8 mouse cellular contexts compared by ENCODE assay signal in the genomic region with DNA sequence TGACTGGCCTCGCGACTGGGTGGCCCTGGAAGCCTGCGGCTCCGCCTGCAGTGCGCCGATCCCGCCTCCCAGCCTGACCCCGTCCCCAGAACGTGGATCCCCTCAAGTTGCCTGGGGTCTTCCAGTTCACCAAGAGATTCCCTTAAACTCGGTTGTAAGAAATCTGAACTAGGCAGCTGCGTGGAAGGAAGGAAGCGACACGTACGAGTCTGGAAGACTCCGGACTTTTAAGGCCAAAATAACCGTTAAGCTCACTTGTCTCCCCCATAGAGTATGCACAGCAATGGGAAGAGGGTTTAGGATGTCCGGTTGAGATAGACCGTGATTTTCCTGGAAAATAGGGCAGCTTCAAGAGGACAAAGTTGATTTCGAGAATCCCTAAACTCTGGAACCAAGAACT. TPM values are rescaled to one million over a fixed set of nuclear protein-coding genes. Genes with fewer than 3 reads are reported as not detected.
A peak's percentile ranks its signal among the peaks of the same experiment; 100 is the strongest.
DNase-seq lines count a peak whose midpoint lies in the region; ATAC-seq and TF ChIP-seq lines count a peak whose summit lies in the region.

No protein-coding gene starts in this region.

- TF ChIP-seq EP300 in heart, adult 2 months (IDR thresholded peaks at IDR 0.05; ENCODE audit: insufficient read depth, low read depth, low read length): no peak

- H3K27me3 ChIP-seq in heart, adult 2 months (ENCODE audit: control insufficient read depth, insufficient read depth, low read length): no peaks in the 10 kb centered on the region
- H3K27me3 ChIP-seq in forebrain, embryonic 11.5 days (ENCODE audit: control insufficient read depth, insufficient read depth, low read length): no peaks in the 10 kb centered on the region
- H3K27me3 ChIP-seq in liver, embryonic 13.5 days: peaks cover 10% of the 10 kb centered on the region; the same call in 1 of the 2 replicates

- H3K27ac ChIP-seq in heart, adult 2 months: peak overlapping the region; percentile 89
- peak overlapping the region; percentile 99 for H3K27ac ChIP-seq in forebrain, embryonic 11.5 days (ENCODE audit: low read depth, low read length)
- H3K27ac ChIP-seq in liver, embryonic 13.5 days: peak overlapping the region; percentile 92

- intact Hi-C loops in heart, adult 2 months (cut with DNase I): no loop called here

- DNase-seq in heart, adult 2 months: peak in 1 of 2 experiments; percentile 32
- DNase-seq in heart, adult 9 months (ENCODE audit: low spot score in 2 of 2): no peak
- peak; percentile 46 for DNase-seq in 3T3-L1 (ENCODE audit: low read depth, low spot score)
- DNase-seq in forebrain, embryonic 11.5 days (ENCODE audit: low spot score): no peak
- DNase-seq in liver, embryonic 13.5 days: no peak
- no peak for DNase-seq in right cerebral cortex, postnatal 25 days
- DNase-seq in ovary, adult 18-20 months (ENCODE audit: low spot score): no peak
- no peak for DNase-seq in thymus, adult 18-20 months

- no peak for ATAC-seq in forebrain, embryonic 11.5 days (replicated peaks; ENCODE audit: low FRiP score)
- ATAC-seq in liver, embryonic 13.5 days (ENCODE audit: low read depth): no peak

- H3K4me1 ChIP-seq in heart, adult 2 months (ENCODE audit: control insufficient read depth, insufficient read depth, low read length): peaks cover 16% of the 10 kb centered on the region
- H3K4me1 ChIP-seq in forebrain, embryonic 11.5 days (replicated peaks; ENCODE audit: control insufficient read depth, insufficient read depth, low read length): peaks cover 36% of the 10 kb centered on the region
- peaks cover 63% of the 10 kb centered on the region for H3K4me1 ChIP-seq in liver, embryonic 13.5 days (replicated peaks)

- H3K4me3 ChIP-seq in heart, adult 2 months: peak overlapping the region; percentile 74
- H3K4me3 ChIP-seq in forebrain, embryonic 11.5 days (ENCODE audit: low read depth, low read length): peak overlapping the region; percentile 64
- peak overlapping the region; percentile 76 for H3K4me3 ChIP-seq in liver, embryonic 13.5 days (replicated peaks)

- H3K4me2 ChIP-seq in forebrain, embryonic 11.5 days (ENCODE audit: low read depth, low read length, severe bottlenecking): peak overlapping the region; percentile 87
- H3K4me2 ChIP-seq in liver, embryonic 13.5 days: peak overlapping the region; percentile 99

- no peaks in the 10 kb centered on the region for H3K36me3 ChIP-seq in heart, adult 2 months (ENCODE audit: control insufficient read depth, insufficient read depth, low read length)
- H3K36me3 ChIP-seq in forebrain, embryonic 11.5 days (ENCODE audit: control insufficient read depth, insufficient read depth, low read length): no peaks in the 10 kb centered on the region
- no peaks in the 10 kb centered on the region for H3K36me3 ChIP-seq in liver, embryonic 13.5 days

- no peak; the same call in 1 of the 2 replicates for TF ChIP-seq POLR2A in heart, adult 2 months (IDR thresholded peaks at IDR 0.05; ENCODE audit: insufficient read depth, low read depth, low read length)

- 1% methylated on average over 19 of the region's 19 CpGs for WGBS in heart, adult 2 months
- WGBS in forebrain, embryonic 11.5 days: 4% methylated on average over 19 of the region's 19 CpGs
- under 1% methylated on average over 19 of the region's 19 CpGs for WGBS in liver, embryonic 13.5 days (ENCODE audit: insufficient replicate concordance)

- H3K79me2 ChIP-seq in heart, adult 2 months (replicated peaks; ENCODE audit: control insufficient read depth, insufficient read depth, low read length): no peaks in the 10 kb centered on the region

- TF ChIP-seq CTCF in heart, adult 2 months (IDR thresholded peaks at IDR 0.05): no peak

- peak overlapping the region; percentile 94 for H3K9ac ChIP-seq in heart, adult 2 months (ENCODE audit: low read depth, low read length)
- H3K9ac ChIP-seq in forebrain, embryonic 11.5 days (ENCODE audit: low read length): peak overlapping the region; percentile 80
- peak overlapping the region; percentile 89 for H3K9ac ChIP-seq in liver, embryonic 13.5 days

- no peaks in the 10 kb centered on the region for H3K9me3 ChIP-seq in forebrain, embryonic 11.5 days (ENCODE audit: control insufficient read depth, low read length)
- H3K9me3 ChIP-seq in liver, embryonic 13.5 days (replicated peaks): no peaks in the 10 kb centered on the region

RNA-seq across cellular contexts. Expression of a gene that starts 1.8 kb away (rescaled TPM):
- 1 to 10 TPM; 3.9 to 5.2 TPM for total RNA-seq in heart, adult 2 months (2021)
- 4.4 and 6.4 TPM in 2 replicates for polyA plus RNA-seq in heart, adult 2 months (2012; rRNA removed)
- 2.6 and 4.3 TPM in 2 replicates for polyA plus RNA-seq in forebrain, embryonic 11.5 days (2014; fragmentation: Nextera tagmentation; extraction: Ambion mirVana)
- 8.5 and 8.9 TPM in 2 replicates for polyA plus RNA-seq in liver, embryonic 13.5 days (2015; fragmentation: Nextera tagmentation; extraction: Ambion mirVana)

RNA-seq across cellular contexts. Expression of a gene that starts 3.3 kb away (rescaled TPM):
- 10 to 100 TPM; 16.1 to 18.4 TPM for total RNA-seq in heart, adult 2 months (2021)
- 22.1 and 28.3 TPM in 2 replicates for polyA plus RNA-seq in heart, adult 2 months (2012; rRNA removed)
- 17.8 and 17.9 TPM in 2 replicates for polyA plus RNA-seq in forebrain, embryonic 11.5 days (2014; fragmentation: Nextera tagmentation; extraction: Ambion mirVana)
- polyA plus RNA-seq in liver, embryonic 13.5 days (2015; fragmentation: Nextera tagmentation; extraction: Ambion mirVana): 3.8 TPM in 2 replicates

RNA-seq across cellular contexts. Expression of a gene that starts 9.8 kb away (rescaled TPM):
- total RNA-seq in heart, adult 2 months (2021): under 1 TPM; 0.14 to 0.18 TPM
- 0.38 and 2.2 TPM in 2 replicates for polyA plus RNA-seq in heart, adult 2 months (2012; rRNA removed)
- 2.4 and 4.0 TPM in 2 replicates for polyA plus RNA-seq in forebrain, embryonic 11.5 days (2014; fragmentation: Nextera tagmentation; extraction: Ambion mirVana)
- polyA plus RNA-seq in liver, embryonic 13.5 days (2015; fragmentation: Nextera tagmentation; extraction: Ambion mirVana): 0.68 and 0.72 TPM in 2 replicates

RNA-seq across cellular contexts. Expression of a gene that starts 15.7 kb away (rescaled TPM):
- 10 to 100 TPM; 37.6 to 40.4 TPM for total RNA-seq in heart, adult 2 months (2021)
- 71.7 and 92.2 TPM in 2 replicates for polyA plus RNA-seq in heart, adult 2 months (2012; rRNA removed)
- 158 and 169 TPM in 2 replicates for polyA plus RNA-seq in forebrain, embryonic 11.5 days (2014; fragmentation: Nextera tagmentation; extraction: Ambion mirVana)
- 86.1 and 93.6 TPM in 2 replicates for polyA plus RNA-seq in liver, embryonic 13.5 days (2015; fragmentation: Nextera tagmentation; extraction: Ambion mirVana)

RNA-seq across cellular contexts. Expression of a gene that starts 16.2 kb away (rescaled TPM):
- total RNA-seq in heart, adult 2 months (2021): 10 to 100 TPM; 64.8 to 68.9 TPM
- 178 and 184 TPM in 2 replicates for polyA plus RNA-seq in heart, adult 2 months (2012; rRNA removed)
- polyA plus RNA-seq in forebrain, embryonic 11.5 days (2014; fragmentation: Nextera tagmentation; extraction: Ambion mirVana): 93.4 and 101 TPM in 2 replicates
- 24.9 and 27.0 TPM in 2 replicates for polyA plus RNA-seq in liver, embryonic 13.5 days (2015; fragmentation: Nextera tagmentation; extraction: Ambion mirVana)
